Mouse (Mus musculus) limb, embryonic 12.5 days (tissue): ENCODE data around the gene Apoa2. TPM values are rescaled to one million over a fixed set of nuclear protein-coding genes. Genes with fewer than 3 reads are reported as not detected.
A peak's percentile ranks its signal among the peaks of the same experiment; 100 is the strongest.

Source experiments
- ATAC-seq: fragments of 200-750 bp; cut with Nextera tagmentation; 2 replicates; pipeline ENCODE4 v1.8.0; 2017; ENCODE audit warnings: low read depth, moderate TSS enrichment; ENCODE audit not compliant: insufficient number of reproducible peaks, insufficient read depth, low FRiP score, low TSS enrichment
- H3K27ac ChIP-seq: fragments of 300-500 bp; sonication (generic); 2 replicates; pipeline ENCODE4 v1.5.1; 2016; ENCODE audit warnings: mild to moderate bottlenecking, moderate library complexity
- H3K27me3 ChIP-seq: fragments of 300-500 bp; sonication (generic); 2 replicates; pipeline ENCODE4 v1.6.1; 2016; ENCODE audit warnings: mild to moderate bottlenecking, moderate library complexity
- H3K36me3 ChIP-seq: fragments of 300-500 bp; sonication (generic); 2 replicates; pipeline ENCODE4 v1.6.1; 2016; ENCODE audit warnings: mild to moderate bottlenecking, moderate library complexity
- H3K4me1 ChIP-seq: fragments of 300-500 bp; sonication (generic); replicated peaks from 2 replicates; pipeline ENCODE4 v1.6.1; 2016
- H3K4me2 ChIP-seq: fragments of 300-500 bp; sonication (generic); 2 replicates; pipeline ENCODE4 v1.6.1; 2016; ENCODE audit warnings: mild to moderate bottlenecking, moderate library complexity
- H3K4me3 ChIP-seq: fragments of 300-500 bp; sonication (generic); replicated peaks from 2 replicates; pipeline ENCODE4 v1.5.1; 2016; ENCODE audit warnings: mild to moderate bottlenecking
- H3K9ac ChIP-seq: fragments of 300-500 bp; sonication (generic); replicated peaks from 2 replicates; pipeline ENCODE4 v1.6.1; 2016; ENCODE audit warnings: mild to moderate bottlenecking, moderate library complexity
- H3K9me3 ChIP-seq: fragments of 300-500 bp; sonication (generic); 2 replicates; pipeline ENCODE4 v1.6.1; 2016; ENCODE audit warnings: mild to moderate bottlenecking, moderate library complexity
- WGBS: fragments of 180-500 bp; shearing (Covaris S2); methylation state at CpG from one replicate; pipeline ENCODE4 v1.1.7; 2016; 5-methylcytosine and 5-hydroxymethylcytosine counted together
- polyA plus RNA-seq: library from polyadenylated mRNA; unstranded; fragments of >200 nt; fragmentation: Nextera tagmentation; extraction: Ambion mirVana; gene quantifications from 2 replicates; pipeline ENCODE4 v1.2.1, GENCODE M21; 2016

Apoa2 gene
- 2.1 and 3.1 TPM in 2 replicates for polyA plus RNA-seq

DNA sequence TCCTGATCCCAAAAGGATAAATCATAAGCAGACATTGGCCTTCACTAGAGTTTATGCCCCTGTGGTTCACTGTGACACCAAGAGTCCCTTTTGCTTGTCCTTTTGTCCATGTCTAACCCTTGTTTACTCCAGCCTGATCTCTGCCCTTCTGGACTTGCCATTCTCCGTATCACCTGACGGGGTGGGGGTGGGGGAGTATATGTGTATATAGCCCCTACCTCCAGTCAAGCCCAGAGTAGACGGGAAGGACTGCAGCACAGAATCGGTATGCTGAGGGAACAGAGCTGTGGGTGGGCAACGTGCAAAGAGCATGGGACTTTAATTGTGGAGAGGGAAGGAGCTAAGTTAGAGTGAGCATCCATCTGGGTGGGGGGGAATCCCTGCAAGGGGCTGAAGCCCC is at the start of gene Apoa2:
Apoa2 (plus strand) TSS at position 198 of the 400 bp plus-strand sequence.
- no peaks in the 10 kb centered on the region for H3K27me3 ChIP-seq
- no peak for ATAC-seq
- peaks cover 6% of the 10 kb centered on the region for H3K36me3 ChIP-seq
- peaks cover 14% of the 10 kb centered on the region for H3K4me1 ChIP-seq
- no peak within 1 kb of the TSS for H3K4me2 ChIP-seq
- H3K27ac ChIP-seq, result no peak within 1 kb of the TSS
- H3K9me3 ChIP-seq, result no peaks in the 10 kb centered on the region
- WGBS, result 71% methylated on average over 5 of the region's 5 CpGs
- H3K4me3 ChIP-seq, result no peak within 1 kb of the TSS
- no peak within 1 kb of the TSS for H3K9ac ChIP-seq

DNA sequence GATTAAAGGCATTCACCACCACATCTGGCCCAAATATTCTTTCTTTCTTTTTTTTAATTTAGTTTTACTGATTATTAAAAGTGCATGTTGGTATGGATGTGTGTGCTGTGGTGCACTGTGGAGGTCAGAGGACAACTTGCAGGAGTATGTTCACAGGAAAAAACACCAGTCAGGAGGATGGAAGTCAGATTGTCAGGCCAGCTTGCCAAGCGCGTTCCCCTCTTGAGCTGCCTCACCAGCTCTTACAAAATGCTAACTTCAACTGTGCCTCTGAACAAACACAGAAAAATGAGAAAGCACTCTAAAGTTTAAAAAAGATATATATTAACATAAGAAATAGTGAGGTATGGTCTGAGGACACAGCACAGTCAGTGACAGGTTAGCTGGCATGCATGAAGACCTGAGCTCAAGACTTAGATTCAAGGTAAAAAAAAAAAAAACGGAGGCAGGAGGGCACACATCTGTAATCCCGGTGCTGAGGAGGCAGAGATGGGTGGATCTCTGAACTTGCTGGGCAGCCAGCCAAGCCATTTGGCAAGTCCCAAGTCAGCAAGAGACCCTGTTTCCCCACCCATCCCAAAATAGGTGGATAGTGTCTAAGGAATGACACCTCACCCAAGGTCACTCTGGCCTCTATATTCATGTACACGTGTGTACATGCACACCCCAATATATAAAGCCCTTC is 45.2 kb upstream of the Apoa2 start:
- H3K4me3 ChIP-seq, result no peak overlapping the region
- H3K27me3 ChIP-seq, result no peaks in the 10 kb centered on the region
- H3K36me3 ChIP-seq, result no peaks in the 10 kb centered on the region
- H3K4me1 ChIP-seq, result no peaks in the 10 kb centered on the region
- WGBS, result 76% methylated on average over 5 of the region's 5 CpGs
- H3K9ac ChIP-seq, result no peak overlapping the region
- H3K27ac ChIP-seq, result no peak overlapping the region
- ATAC-seq, result no peak
- no peak overlapping the region for H3K4me2 ChIP-seq
- no peaks in the 10 kb centered on the region for H3K9me3 ChIP-seq

GRCm38 (mm10) chr1:171183025-171183424 is 41.8 kb upstream of the Apoa2 start:
- ATAC-seq, result no peak
- Histone ChIP-seq H3K4me1 (peaks cover 6% of the 10 kb centered on the region), H3K9me3 (no peaks in the 10 kb centered on the region), H3K36me3 (no peaks in the 10 kb centered on the region), H3K9ac (no peak overlapping the region), H3K4me2 (no peak overlapping the region), H3K4me3 (no peak overlapping the region), H3K27me3 (no peaks in the 10 kb centered on the region), H3K27ac (no peak overlapping the region)
- 76% methylated on average over 3 of the region's 3 CpGs for WGBS

DNA sequence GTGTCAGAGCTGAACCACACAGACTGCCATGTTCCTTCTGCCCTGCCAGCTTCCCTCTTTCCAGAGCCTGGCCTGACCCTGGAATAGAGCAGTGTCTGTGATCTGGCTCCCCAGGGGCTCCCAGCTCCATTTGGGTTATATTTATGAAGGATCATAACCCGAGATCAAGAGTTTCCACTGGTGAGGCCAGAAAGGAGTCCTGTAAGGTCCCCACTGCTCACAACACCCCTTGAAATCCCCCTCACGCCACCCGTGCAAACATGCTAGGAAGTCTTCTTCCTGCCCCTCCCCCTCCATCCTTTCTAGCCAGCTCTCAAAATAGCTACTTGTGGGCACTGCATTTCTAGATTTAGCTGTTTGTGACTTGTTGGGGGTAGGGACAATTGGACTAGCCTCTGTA is 41.2 kb upstream of the Apoa2 start:
- no peak for ATAC-seq
- H3K9ac ChIP-seq, result no peak overlapping the region
- 66% methylated on average over 3 of the region's 3 CpGs for WGBS

DNA sequence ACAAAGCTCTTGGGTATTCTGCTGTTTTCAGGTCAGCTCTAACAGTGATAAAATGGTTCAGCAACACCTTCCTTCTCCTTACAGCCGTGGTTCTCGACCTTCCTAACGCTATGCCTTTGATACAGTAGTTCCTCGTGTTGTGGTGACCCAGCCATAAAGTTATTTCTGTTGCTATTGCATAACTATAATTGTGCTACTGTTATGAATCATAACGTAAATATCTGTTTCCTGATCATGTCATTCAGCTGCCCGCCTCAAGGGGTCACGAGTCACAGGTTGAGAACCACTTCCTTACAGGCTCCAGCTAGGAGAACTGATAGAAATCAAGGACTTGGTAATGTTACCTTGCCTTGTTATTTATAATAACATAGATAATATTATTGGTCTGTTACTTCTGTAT is 40.5 kb upstream of the Apoa2 start:
- Histone ChIP-seq H3K36me3 (no peaks in the 10 kb centered on the region), H3K9me3 (no peaks in the 10 kb centered on the region), H3K27ac (no peak overlapping the region), H3K9ac (no peak overlapping the region), H3K27me3 (no peaks in the 10 kb centered on the region), H3K4me2 (no peak overlapping the region), H3K4me1 (peaks cover 12% of the 10 kb centered on the region), H3K4me3 (no peak overlapping the region)
- ATAC-seq, result no peak
- 83% methylated on average over 7 of the region's 7 CpGs for WGBS

More for the DNA sequence above, 41.2 kb upstream of the Apoa2 start:
- Histone ChIP-seq H3K4me2 (no peak overlapping the region), H3K36me3 (no peaks in the 10 kb centered on the region), H3K9me3 (no peaks in the 10 kb centered on the region), H3K27ac (no peak overlapping the region), H3K4me3 (no peak overlapping the region), H3K27me3 (no peaks in the 10 kb centered on the region), H3K4me1 (peaks cover 6% of the 10 kb centered on the region)

GRCm38 (mm10) chr1:171185655-171186054 is 39.2 kb upstream of the Apoa2 start:
- no peak overlapping the region for H3K27ac ChIP-seq
- WGBS, result 46% methylated on average over 8 of the region's 8 CpGs
- H3K9me3 ChIP-seq, result no peaks in the 10 kb centered on the region
- no peak overlapping the region for H3K4me3 ChIP-seq
- H3K9ac ChIP-seq, result no peak overlapping the region
- peaks cover 16% of the 10 kb centered on the region for H3K4me1 ChIP-seq
- H3K27me3 ChIP-seq, result no peaks in the 10 kb centered on the region
- no peaks in the 10 kb centered on the region for H3K36me3 ChIP-seq
- ATAC-seq, result no peak
- no peak overlapping the region for H3K4me2 ChIP-seq

DNA sequence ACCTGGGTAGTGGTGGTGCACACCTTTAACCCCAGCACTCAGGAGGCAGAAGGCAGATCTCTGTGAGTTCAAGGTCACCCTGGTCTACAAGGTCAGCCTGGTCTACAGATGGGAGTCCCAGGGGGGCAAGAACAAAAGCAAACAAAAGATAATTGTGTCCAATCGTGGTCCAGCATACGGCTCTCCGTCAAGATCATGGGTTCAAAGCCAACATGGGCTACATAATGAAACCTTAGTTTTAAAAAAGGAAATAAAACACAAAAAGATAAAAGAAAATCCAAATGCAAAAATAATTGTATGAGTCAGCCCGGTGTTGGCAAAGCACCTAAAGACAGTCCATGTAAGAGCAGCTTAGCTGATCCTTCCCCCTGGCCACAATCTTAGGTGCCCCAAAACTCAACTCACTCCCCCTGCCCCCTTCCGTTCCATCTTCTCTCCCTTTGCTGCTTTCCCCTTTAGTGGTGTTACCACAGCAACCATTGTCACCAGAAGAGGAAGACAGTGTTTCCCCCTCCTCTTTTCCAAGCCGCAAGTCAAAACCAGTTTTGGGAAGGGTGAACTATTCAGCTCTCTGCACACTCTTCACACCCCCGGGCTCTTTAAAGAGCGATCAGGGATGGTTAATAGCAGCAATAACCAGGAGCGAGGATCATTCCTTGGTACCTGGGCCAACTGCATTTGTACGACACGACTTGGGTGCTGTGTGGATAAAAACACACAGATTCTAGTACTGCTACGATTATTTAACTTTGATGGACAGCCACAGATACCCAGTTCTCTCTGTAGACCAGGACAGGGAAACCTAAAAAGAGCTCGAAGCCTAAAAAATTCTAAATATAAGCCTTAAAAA is 36.8 kb upstream of the Apoa2 start:
- Histone ChIP-seq H3K36me3 (no peaks in the 10 kb centered on the region), H3K27ac (no peak overlapping the region), H3K27me3 (peaks cover 17% of the 10 kb centered on the region), H3K4me3 (no peak overlapping the region), H3K9me3 (no peaks in the 10 kb centered on the region), H3K9ac (no peak overlapping the region), H3K4me1 (peaks cover 20% of the 10 kb centered on the region), H3K4me2 (no peak overlapping the region)
- ATAC-seq, result no peak
- 66% methylated on average over 13 of the region's 13 CpGs for WGBS

DNA sequence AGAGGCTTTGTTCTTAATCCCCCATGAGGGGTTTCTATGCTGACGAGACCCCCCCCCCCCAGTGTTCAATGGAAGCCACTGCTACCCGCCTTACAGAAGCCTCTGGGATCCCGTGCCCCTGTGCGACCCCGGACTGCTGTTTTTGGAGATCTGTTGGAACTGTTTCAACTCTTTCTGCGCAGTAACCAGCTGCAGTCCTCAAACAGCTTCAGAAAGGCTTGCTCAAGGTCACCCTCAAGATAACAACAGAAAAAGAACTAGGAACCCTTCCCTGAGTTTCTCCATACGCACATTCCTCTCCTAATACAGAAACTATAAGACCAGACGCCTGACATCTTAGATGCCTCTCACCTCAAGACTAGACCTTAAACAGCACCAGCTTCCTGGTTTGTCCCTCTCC is 35.8 kb upstream of the Apoa2 start:
- Histone ChIP-seq H3K27me3 (peaks cover 27% of the 10 kb centered on the region), H3K4me2 (no peak overlapping the region), H3K9me3 (no peaks in the 10 kb centered on the region), H3K9ac (no peak overlapping the region), H3K27ac (peak overlapping the region; percentile 23; the same call in 1 of the 2 replicates), H3K36me3 (no peaks in the 10 kb centered on the region), H3K4me3 (no peak overlapping the region), H3K4me1 (peaks cover 30% of the 10 kb centered on the region)
- 45% methylated on average over 8 of the region's 8 CpGs for WGBS
- 0 out of 2 replicates have a peak, but pooled peaks have one; percentile 20 for ATAC-seq

- Histone ChIP-seq H3K27me3 (peaks cover 33% of the 10 kb centered on the region), H3K9ac (no peak overlapping the region), H3K4me3 (no peak overlapping the region), H3K36me3 (no peaks in the 10 kb centered on the region), H3K27ac (no peak overlapping the region; the same call in 1 of the 2 replicates), H3K4me1 (peaks cover 35% of the 10 kb centered on the region), H3K4me2 (no peak overlapping the region), H3K9me3 (no peaks in the 10 kb centered on the region)
- ATAC-seq, result 0 out of 2 replicates have a peak, but pooled peaks have one; percentile 48
- 41% methylated on average over 14 of the region's 14 CpGs for WGBS
Measured at GRCm38 (mm10) chr1:171189476-171190114, 35.3 kb upstream of the Apoa2 start.

DNA sequence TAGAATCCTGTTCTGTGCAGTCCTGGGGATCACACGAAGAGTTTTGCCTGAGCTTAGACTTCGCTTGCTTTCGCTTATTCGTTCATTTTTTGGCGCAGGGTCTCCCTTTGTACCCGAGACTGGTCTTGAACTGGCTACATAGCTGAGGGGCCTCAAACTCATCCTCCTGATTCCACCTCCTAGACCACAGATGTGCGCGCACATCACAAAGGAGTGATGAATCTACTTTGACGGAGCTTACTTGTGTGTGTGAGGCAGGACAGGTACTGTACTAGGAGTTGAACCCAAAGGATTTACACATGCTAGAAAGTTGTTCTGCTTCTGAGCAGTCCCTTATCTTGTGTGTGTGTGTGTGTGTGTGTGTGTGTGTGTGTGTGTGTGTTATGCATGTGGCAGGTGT is 34.0 kb upstream of the Apoa2 start:
- H3K9me3 ChIP-seq, result no peaks in the 10 kb centered on the region
- 95% methylated on average over 9 of the region's 9 CpGs for WGBS
- H3K9ac ChIP-seq, result no peak overlapping the region
- ATAC-seq, result no peak
- H3K27me3 ChIP-seq, result peaks cover 45% of the 10 kb centered on the region
- no peaks in the 10 kb centered on the region for H3K36me3 ChIP-seq
- peaks cover 41% of the 10 kb centered on the region for H3K4me1 ChIP-seq
- H3K4me2 ChIP-seq, result no peak overlapping the region
- H3K4me3 ChIP-seq, result no peak overlapping the region
- no peak overlapping the region for H3K27ac ChIP-seq

DNA sequence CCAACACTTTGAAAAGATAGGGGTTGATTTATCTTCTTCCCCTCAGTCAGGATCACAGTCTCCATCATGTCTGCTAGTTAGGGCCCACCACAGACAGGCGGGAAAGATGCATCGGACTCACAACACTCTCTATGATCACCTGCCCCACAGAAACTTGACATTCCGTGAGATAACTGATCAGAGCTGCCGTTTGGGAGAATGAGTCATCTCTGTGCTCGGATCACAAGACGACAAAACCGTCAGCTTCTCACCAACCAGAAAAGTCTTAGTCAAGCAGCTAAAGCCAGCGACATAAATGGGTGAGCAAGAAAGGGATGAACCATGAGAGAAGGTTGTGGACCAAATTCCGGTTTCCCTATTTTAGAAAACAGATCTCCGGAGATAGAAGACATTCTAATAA is 32.6 kb upstream of the Apoa2 start:
- no peaks in the 10 kb centered on the region for H3K36me3 ChIP-seq
- 47% methylated on average over 10 of the region's 10 CpGs for WGBS
- H3K27ac ChIP-seq, result no peak overlapping the region

More for the DNA sequence above, 32.6 kb upstream of the Apoa2 start:
- peaks cover 56% of the 10 kb centered on the region for H3K27me3 ChIP-seq
- H3K9ac ChIP-seq, result no peak overlapping the region
- H3K4me2 ChIP-seq, result no peak overlapping the region
- H3K4me1 ChIP-seq, result peaks cover 45% of the 10 kb centered on the region
- no peak for ATAC-seq
- H3K4me3 ChIP-seq, result no peak overlapping the region
- no peaks in the 10 kb centered on the region for H3K9me3 ChIP-seq
